Mouse (Mus musculus): ENCODE data around the gene Tmem59. TPM values are rescaled to one million over a fixed set of nuclear protein-coding genes. Genes with fewer than 3 reads are reported as not detected.

Tmem59 gene
- polyA plus RNA-seq, 1 experiment from 2014 or later, result 321 TPM

DNA sequence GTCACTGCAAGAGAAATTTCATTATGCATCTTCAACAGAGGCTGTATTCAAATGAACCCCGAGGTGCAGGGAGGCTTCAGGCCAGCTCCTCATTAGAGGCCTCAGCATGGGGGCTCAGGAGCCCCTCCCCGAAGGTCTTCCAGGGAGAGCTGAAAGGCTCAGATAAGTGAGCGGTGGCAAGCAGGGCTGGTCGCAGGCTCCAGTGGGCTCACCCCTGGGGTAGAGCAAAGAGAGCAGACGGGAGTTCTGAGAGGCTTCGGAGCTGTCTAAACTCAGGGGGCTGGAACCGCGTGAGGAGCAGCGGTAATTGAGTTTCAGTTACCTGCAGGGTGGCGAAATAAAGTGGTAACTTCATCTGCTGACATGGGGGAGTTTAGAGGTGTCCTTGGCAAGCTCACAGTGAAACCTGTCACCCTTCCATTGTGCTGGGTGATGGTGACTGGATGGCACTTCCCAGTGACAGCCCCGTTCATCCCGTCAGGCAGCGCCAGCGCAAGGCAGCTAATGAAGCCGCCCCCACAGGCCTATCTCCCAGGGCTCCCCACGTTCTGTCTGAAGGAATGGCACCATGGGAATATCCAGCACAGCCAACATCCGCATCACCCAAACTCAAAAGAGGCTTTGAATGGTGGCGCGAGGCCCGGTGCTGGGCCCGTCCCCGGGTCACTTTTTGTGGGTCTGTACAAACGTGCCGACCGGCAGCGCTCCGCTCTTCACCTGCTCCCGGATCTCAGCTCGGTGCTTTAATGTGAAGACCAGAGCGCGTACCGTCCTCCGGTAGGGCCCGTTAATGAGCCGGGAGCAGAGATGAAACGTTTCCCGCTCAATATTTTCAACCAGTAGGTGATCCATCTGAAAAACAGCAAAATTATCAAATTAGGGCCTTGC lies 39.0 kb upstream of the Tmem59 start:
- no peak for ATAC-seq (ENCODE audit: insufficient read depth)
- TF ChIP-seq CTCF (IDR thresholded peaks at IDR 0.05; ENCODE audit: low read depth), result no peak
- no peak for DNase-seq
- Histone ChIP-seq H3K4me3 (ENCODE audit: low read depth, low read length) (no peak overlapping the region), H3K36me3 (ENCODE audit: insufficient read depth) (peaks cover 14% of the 10 kb centered on the region; the same call in 1 of the 2 replicates), H3K9me3 (ENCODE audit: low read depth, low read length) (no peaks in the 10 kb centered on the region), H3K27me3 (ENCODE audit: insufficient read depth, low read length) (no peaks in the 10 kb centered on the region), H3K9ac (no peak overlapping the region), H3K27ac (ENCODE audit: low read depth) (no peak overlapping the region), H3K4me1 (ENCODE audit: insufficient read depth) (peaks cover 3% of the 10 kb centered on the region), H3K4me2 (no peak overlapping the region)
- WGBS, result 42% methylated on average over 37 of the region's 37 CpGs

DNA sequence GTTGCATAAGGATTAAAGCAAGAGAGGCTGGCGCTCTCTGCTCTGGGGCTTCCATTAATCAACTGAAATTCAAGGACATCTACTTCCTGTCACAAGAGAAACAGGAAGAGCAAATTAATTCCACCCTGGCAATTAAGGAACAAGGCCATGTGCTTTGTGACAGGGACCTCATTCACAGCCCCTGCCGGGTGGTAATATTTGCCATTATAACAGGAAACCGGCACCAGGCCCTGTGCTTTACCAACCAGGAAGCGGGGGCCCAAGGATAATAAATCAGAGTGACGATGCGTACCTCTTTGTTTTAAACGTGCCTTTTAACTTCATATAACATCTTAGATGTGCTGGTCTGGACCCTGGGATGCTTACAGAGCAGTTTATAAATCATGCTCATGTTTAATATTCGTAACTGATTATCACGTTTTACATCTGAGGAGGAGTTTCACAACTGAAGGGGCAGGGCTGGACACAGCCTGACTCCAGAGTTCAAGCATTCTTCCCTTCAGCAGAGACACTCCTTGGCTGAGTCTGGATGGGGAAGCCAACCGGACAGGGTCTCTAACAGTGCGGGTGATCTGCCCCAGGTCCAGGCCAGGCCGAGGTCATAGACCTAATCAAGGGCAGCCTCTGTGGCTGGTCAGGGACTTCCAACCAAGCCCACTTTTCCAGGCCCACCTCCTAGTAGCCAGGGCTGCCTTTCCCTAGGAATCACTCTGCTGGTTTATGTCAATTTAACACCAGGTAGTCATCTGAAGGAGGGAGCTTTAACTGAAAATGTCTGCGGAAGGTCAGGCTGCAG lies 38.2 kb upstream of the Tmem59 start:
- Histone ChIP-seq H3K36me3 (ENCODE audit: insufficient read depth) (peaks cover 14% of the 10 kb centered on the region; the same call in 1 of the 2 replicates), H3K9me3 (ENCODE audit: low read depth, low read length) (no peaks in the 10 kb centered on the region), H3K4me2 (no peak overlapping the region), H3K9ac (no peak overlapping the region), H3K27me3 (ENCODE audit: insufficient read depth, low read length) (no peaks in the 10 kb centered on the region), H3K27ac (ENCODE audit: low read depth) (peak overlapping the region; percentile 67), H3K4me3 (ENCODE audit: low read depth, low read length) (no peak overlapping the region), H3K4me1 (ENCODE audit: insufficient read depth) (peaks cover 3% of the 10 kb centered on the region)
- WGBS, result 41% methylated on average over 13 of the region's 13 CpGs
- no peak for TF ChIP-seq CTCF (IDR thresholded peaks at IDR 0.05; ENCODE audit: low read depth)
- peak; percentile 76 for DNase-seq
- ATAC-seq (ENCODE audit: insufficient read depth), result peak; percentile 70

- ATAC-seq (ENCODE audit: insufficient read depth), result no peak
- Histone ChIP-seq H3K27me3 (ENCODE audit: insufficient read depth, low read length) (no peaks in the 10 kb centered on the region), H3K9ac (no peak overlapping the region), H3K4me1 (ENCODE audit: insufficient read depth) (peaks cover 3% of the 10 kb centered on the region), H3K4me2 (no peak overlapping the region), H3K36me3 (ENCODE audit: insufficient read depth) (peaks cover 32% of the 10 kb centered on the region), H3K27ac (ENCODE audit: low read depth) (no peak overlapping the region), H3K4me3 (ENCODE audit: low read depth, low read length) (no peak overlapping the region), H3K9me3 (ENCODE audit: low read depth, low read length) (no peaks in the 10 kb centered on the region)
- TF ChIP-seq CTCF (IDR thresholded peaks at IDR 0.05; ENCODE audit: low read depth), result no peak
- no peak for DNase-seq
- WGBS, result 84% methylated on average over 8 of the region's 8 CpGs
Measured at GRCm38 (mm10) chr4:107143511-107143910, 34.7 kb upstream of the Tmem59 start.

DNA sequence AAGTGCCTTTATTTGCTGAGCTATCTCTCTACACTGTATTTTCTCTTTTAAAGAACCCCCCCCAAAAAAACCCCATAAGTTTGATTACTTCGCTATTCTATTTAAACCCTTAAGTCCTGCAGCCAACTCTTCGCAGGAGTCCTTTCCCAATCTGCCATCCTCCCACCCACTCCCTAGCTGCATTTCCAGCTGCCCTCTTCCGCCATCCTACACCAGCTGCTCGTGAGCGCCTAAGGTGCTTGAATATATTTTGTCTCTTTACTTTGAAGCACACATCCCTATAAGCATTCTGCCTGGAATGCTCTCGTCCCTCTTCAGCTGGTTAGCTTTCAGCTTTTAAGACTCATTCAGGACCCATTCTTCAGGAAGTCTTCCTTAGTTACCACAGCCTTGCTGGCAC lies 27.2 kb upstream of the Tmem59 start:
- no peaks in the 10 kb centered on the region for H3K9me3 ChIP-seq (ENCODE audit: low read depth, low read length)

GRCm38 (mm10) chr4:107152571-107152970 lies 25.6 kb upstream of the Tmem59 start:
- WGBS, result 74% methylated on average over 8 of the region's 8 CpGs
- no peaks in the 10 kb centered on the region for H3K9me3 ChIP-seq (ENCODE audit: low read depth, low read length)
- ATAC-seq (ENCODE audit: insufficient read depth), result no peak
- no peak overlapping the region for H3K4me3 ChIP-seq (ENCODE audit: low read depth, low read length)
- H3K27ac ChIP-seq (ENCODE audit: low read depth), result no peak overlapping the region
- H3K4me1 ChIP-seq (ENCODE audit: insufficient read depth), result no peaks in the 10 kb centered on the region
- peaks cover 23% of the 10 kb centered on the region for H3K36me3 ChIP-seq (ENCODE audit: insufficient read depth)
- H3K9ac ChIP-seq, result no peak overlapping the region
- TF ChIP-seq CTCF (IDR thresholded peaks at IDR 0.05; ENCODE audit: low read depth), result no peak
- DNase-seq, result no peak
- H3K4me2 ChIP-seq, result no peak overlapping the region
- no peaks in the 10 kb centered on the region for H3K27me3 ChIP-seq (ENCODE audit: insufficient read depth, low read length)

More for the DNA sequence above, 27.2 kb upstream of the Tmem59 start:
- H3K4me1 ChIP-seq (ENCODE audit: insufficient read depth), result no peaks in the 10 kb centered on the region
- H3K4me3 ChIP-seq (ENCODE audit: low read depth, low read length), result no peak overlapping the region
- no peak for TF ChIP-seq CTCF (IDR thresholded peaks at IDR 0.05; ENCODE audit: low read depth)
- no peak for ATAC-seq (ENCODE audit: insufficient read depth)
- no peaks in the 10 kb centered on the region for H3K27me3 ChIP-seq (ENCODE audit: insufficient read depth, low read length)
- whole genome bisulfite sequencing, result 85% methylated on average over 6 of the region's 6 CpGs
- H3K27ac ChIP-seq (ENCODE audit: low read depth), result no peak overlapping the region
- H3K9ac ChIP-seq, result no peak overlapping the region
- H3K36me3 ChIP-seq (ENCODE audit: insufficient read depth), result peaks cover 23% of the 10 kb centered on the region
- H3K4me2 ChIP-seq, result no peak overlapping the region
- no peak for DNase-seq

DNA sequence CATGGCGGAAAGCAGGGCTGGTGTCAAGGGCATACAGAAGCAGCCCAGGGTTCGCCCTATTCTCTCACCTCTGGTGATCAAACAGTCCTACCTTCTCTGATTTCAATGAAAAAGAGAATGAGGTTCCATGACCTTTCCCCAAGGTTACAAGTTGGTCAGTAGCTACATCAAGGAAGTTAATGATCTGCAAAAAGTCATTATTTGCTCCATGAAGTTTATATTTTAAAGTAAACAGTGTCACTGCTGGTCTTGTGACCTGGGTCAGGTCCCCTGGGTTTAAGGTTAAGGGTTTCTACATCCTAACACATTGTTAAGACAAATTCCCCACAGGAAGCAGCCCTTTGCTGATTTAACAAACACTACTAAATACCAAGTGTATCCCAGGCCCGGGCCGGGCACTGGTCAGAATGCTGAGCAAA lies 21.2 kb upstream of the Tmem59 start:
- no peak overlapping the region for H3K27ac ChIP-seq (ENCODE audit: low read depth)

More for the DNA sequence above, 21.2 kb upstream of the Tmem59 start:
- TF ChIP-seq CTCF (IDR thresholded peaks at IDR 0.05; ENCODE audit: low read depth), result no peak
- Histone ChIP-seq H3K9ac (no peak overlapping the region), H3K4me2 (no peak overlapping the region), H3K4me3 (ENCODE audit: low read depth, low read length) (no peak overlapping the region), H3K36me3 (ENCODE audit: insufficient read depth) (peaks cover 18% of the 10 kb centered on the region), H3K4me1 (ENCODE audit: insufficient read depth) (no peaks in the 10 kb centered on the region), H3K27me3 (ENCODE audit: insufficient read depth, low read length) (no peaks in the 10 kb centered on the region), H3K9me3 (ENCODE audit: low read depth, low read length) (no peaks in the 10 kb centered on the region)
- WGBS, result 70% methylated on average over 4 of the region's 4 CpGs
- ATAC-seq (ENCODE audit: insufficient read depth), result no peak
- DNase-seq, result no peak

Measured in lung, embryonic 14.5 days (tissue).